Mouse (Mus musculus): Measurements from ENCODE around the gene Dgat2. TPM values are rescaled to one million over a fixed set of nuclear protein-coding genes. Genes with fewer than 3 reads are reported as not detected.

Gene Dgat2
- polyA plus RNA-seq, 1 experiment from 2014 or later, result 15.1 TPM

GRCm38 (mm10) chr7:99171730-99172463 lies 10.6 kb downstream of the Dgat2 start:
- no peaks in the 10 kb centered on the region for H3K9me3 ChIP-seq
- H3K27ac ChIP-seq (replicated peaks), result no peak overlapping the region
- no peaks in the 10 kb centered on the region for H3K27me3 ChIP-seq
- H3K36me3 ChIP-seq, result no peaks in the 10 kb centered on the region
- no peak overlapping the region for H3K9ac ChIP-seq (replicated peaks)
- no peak overlapping the region for H3K4me2 ChIP-seq (replicated peaks)
- 77% methylated on average over 10 of the region's 10 CpGs for WGBS
- H3K4me1 ChIP-seq, result no peaks in the 10 kb centered on the region
- ATAC-seq (replicated peaks), result no peak
- H3K4me3 ChIP-seq, result no peak overlapping the region

- Histone ChIP-seq H3K27ac (replicated peaks) (no peak overlapping the region), H3K4me2 (replicated peaks) (no peak overlapping the region), H3K9ac (replicated peaks) (no peak overlapping the region), H3K36me3 (no peaks in the 10 kb centered on the region), H3K4me1 (no peaks in the 10 kb centered on the region), H3K4me3 (no peak overlapping the region), H3K9me3 (no peaks in the 10 kb centered on the region), H3K27me3 (no peaks in the 10 kb centered on the region)
- ATAC-seq (replicated peaks), result no peak
- 91% methylated on average over 6 of the region's 6 CpGs for WGBS
Measured at GRCm38 (mm10) chr7:99170519-99170918, 12.0 kb downstream of the Dgat2 start.

- Histone ChIP-seq H3K4me3 (no peak overlapping the region), H3K27me3 (no peaks in the 10 kb centered on the region), H3K36me3 (no peaks in the 10 kb centered on the region), H3K4me1 (no peaks in the 10 kb centered on the region), H3K9ac (replicated peaks) (no peak overlapping the region), H3K9me3 (no peaks in the 10 kb centered on the region), H3K4me2 (replicated peaks) (no peak overlapping the region), H3K27ac (replicated peaks) (no peak overlapping the region)
- ATAC-seq (replicated peaks), result no peak
- WGBS, result 92% methylated on average over 9 of the region's 9 CpGs
Measured at GRCm38 (mm10) chr7:99169717-99170403, 12.7 kb downstream of the Dgat2 start.

GRCm38 (mm10) chr7:99168756-99169155 lies 13.8 kb downstream of the Dgat2 start:
- no peaks in the 10 kb centered on the region for H3K9me3 ChIP-seq
- H3K36me3 ChIP-seq, result no peaks in the 10 kb centered on the region
- no peak overlapping the region for H3K4me3 ChIP-seq
- no peak overlapping the region for H3K27ac ChIP-seq (replicated peaks)
- no peak overlapping the region for H3K9ac ChIP-seq (replicated peaks)
- no peak overlapping the region for H3K4me2 ChIP-seq (replicated peaks)
- 83% methylated on average over 6 of the region's 6 CpGs for WGBS
- no peaks in the 10 kb centered on the region for H3K27me3 ChIP-seq
- no peak for ATAC-seq (replicated peaks)
- H3K4me1 ChIP-seq, result no peaks in the 10 kb centered on the region

- no peaks in the 10 kb centered on the region for H3K4me1 ChIP-seq
- H3K9me3 ChIP-seq, result no peaks in the 10 kb centered on the region
- 49% methylated on average over 5 of the region's 5 CpGs for WGBS
- no peak for ATAC-seq (replicated peaks)
- H3K27me3 ChIP-seq, result no peaks in the 10 kb centered on the region
- no peak overlapping the region for H3K27ac ChIP-seq (replicated peaks)
- H3K4me3 ChIP-seq, result no peak overlapping the region
- H3K4me2 ChIP-seq (replicated peaks), result no peak overlapping the region
- no peak overlapping the region for H3K9ac ChIP-seq (replicated peaks)
- H3K36me3 ChIP-seq, result no peaks in the 10 kb centered on the region
Measured at GRCm38 (mm10) chr7:99167939-99168338, 14.6 kb downstream of the Dgat2 start.

- Histone ChIP-seq H3K36me3 (no peaks in the 10 kb centered on the region), H3K9me3 (no peaks in the 10 kb centered on the region), H3K4me2 (replicated peaks) (no peak overlapping the region), H3K9ac (replicated peaks) (no peak overlapping the region), H3K27ac (replicated peaks) (no peak overlapping the region), H3K27me3 (no peaks in the 10 kb centered on the region), H3K4me3 (no peak overlapping the region), H3K4me1 (no peaks in the 10 kb centered on the region)
- no peak for ATAC-seq (replicated peaks)
- WGBS, result 91% methylated on average over 8 of the region's 8 CpGs
Measured at GRCm38 (mm10) chr7:99166159-99166558, 16.4 kb downstream of the Dgat2 start.

GRCm38 (mm10) chr7:99164873-99165410 lies 17.6 kb downstream of the Dgat2 start:
- Histone ChIP-seq H3K27me3 (no peaks in the 10 kb centered on the region), H3K9ac (replicated peaks) (no peak overlapping the region), H3K27ac (replicated peaks) (no peak overlapping the region), H3K4me1 (no peaks in the 10 kb centered on the region), H3K36me3 (no peaks in the 10 kb centered on the region), H3K4me3 (no peak overlapping the region), H3K9me3 (no peaks in the 10 kb centered on the region), H3K4me2 (replicated peaks) (no peak overlapping the region)
- no peak for ATAC-seq (replicated peaks)
- 86% methylated on average over 7 of the region's 7 CpGs for WGBS

GRCm38 (mm10) chr7:99162462-99162861 lies 20.1 kb downstream of the Dgat2 start:
- no peak for ATAC-seq (replicated peaks)
- no peak overlapping the region for H3K4me2 ChIP-seq (replicated peaks)
- 91% methylated on average over 7 of the region's 7 CpGs for WGBS
- H3K4me1 ChIP-seq, result no peaks in the 10 kb centered on the region
- H3K36me3 ChIP-seq, result no peaks in the 10 kb centered on the region
- no peaks in the 10 kb centered on the region for H3K9me3 ChIP-seq
- H3K4me3 ChIP-seq, result no peak overlapping the region
- no peak overlapping the region for H3K9ac ChIP-seq (replicated peaks)
- no peak overlapping the region for H3K27ac ChIP-seq (replicated peaks)
- no peaks in the 10 kb centered on the region for H3K27me3 ChIP-seq

- no peaks in the 10 kb centered on the region for H3K36me3 ChIP-seq
- H3K4me3 ChIP-seq, result no peak overlapping the region
- H3K9ac ChIP-seq (replicated peaks), result no peak overlapping the region
- H3K4me1 ChIP-seq, result no peaks in the 10 kb centered on the region
- H3K4me2 ChIP-seq (replicated peaks), result no peak overlapping the region
- ATAC-seq (replicated peaks), result no peak
- no peaks in the 10 kb centered on the region for H3K27me3 ChIP-seq
- no peaks in the 10 kb centered on the region for H3K9me3 ChIP-seq
- WGBS, result 89% methylated on average over 11 of the region's 11 CpGs
- H3K27ac ChIP-seq (replicated peaks), result no peak overlapping the region
Measured at GRCm38 (mm10) chr7:99161961-99162360, 20.6 kb downstream of the Dgat2 start.

GRCm38 (mm10) chr7:99161529-99161928 lies 21.0 kb downstream of the Dgat2 start:
- no peak for ATAC-seq (replicated peaks)
- no peak overlapping the region for H3K4me3 ChIP-seq
- H3K27me3 ChIP-seq, result no peaks in the 10 kb centered on the region
- H3K36me3 ChIP-seq, result no peaks in the 10 kb centered on the region
- no peak overlapping the region for H3K27ac ChIP-seq (replicated peaks)
- 63% methylated on average over 4 of the region's 4 CpGs for WGBS
- H3K4me2 ChIP-seq (replicated peaks), result no peak overlapping the region
- H3K9ac ChIP-seq (replicated peaks), result no peak overlapping the region
- H3K9me3 ChIP-seq, result no peaks in the 10 kb centered on the region
- H3K4me1 ChIP-seq, result no peaks in the 10 kb centered on the region

GRCm38 (mm10) chr7:99160995-99161394 lies 21.5 kb downstream of the Dgat2 start:
- WGBS, result 83% methylated on average over 7 of the region's 7 CpGs
- no peak overlapping the region for H3K27ac ChIP-seq (replicated peaks)
- H3K36me3 ChIP-seq, result no peaks in the 10 kb centered on the region
- H3K4me3 ChIP-seq, result no peak overlapping the region
- no peaks in the 10 kb centered on the region for H3K9me3 ChIP-seq
- H3K27me3 ChIP-seq, result no peaks in the 10 kb centered on the region
- H3K4me2 ChIP-seq (replicated peaks), result no peak overlapping the region
- no peaks in the 10 kb centered on the region for H3K4me1 ChIP-seq
- H3K9ac ChIP-seq (replicated peaks), result no peak overlapping the region
- ATAC-seq (replicated peaks), result no peak

GRCm38 (mm10) chr7:99159446-99159845 lies 23.1 kb downstream of the Dgat2 start:
- H3K27ac ChIP-seq (replicated peaks), result no peak overlapping the region
- 56% methylated on average over 2 of the region's 2 CpGs for WGBS
- no peak for ATAC-seq (replicated peaks)
- H3K4me1 ChIP-seq, result peaks cover 6% of the 10 kb centered on the region
- no peaks in the 10 kb centered on the region for H3K27me3 ChIP-seq
- no peak overlapping the region for H3K4me2 ChIP-seq (replicated peaks)
- no peaks in the 10 kb centered on the region for H3K36me3 ChIP-seq
- no peak overlapping the region for H3K4me3 ChIP-seq
- H3K9ac ChIP-seq (replicated peaks), result no peak overlapping the region
- H3K9me3 ChIP-seq, result no peaks in the 10 kb centered on the region
